Mouse (Mus musculus): ENCODE measurements around the gene Ttc22. TPM values are rescaled to one million over a fixed set of nuclear protein-coding genes. Genes with fewer than 3 reads are reported as not detected.

Gene Ttc22
- total RNA-seq (2015; ENCODE audit: low replicate concordance) (not detected in 2 replicates), total RNA-seq (2017; ENCODE audit: low replicate concordance) (not detected in 2 replicates)

GRCm38 (mm10) chr4:106622030-106622493 lies at the start of gene Ttc22:
Ttc22 (plus strand) TSS chr4:106622432.
- ATAC-seq (replicated peaks; ENCODE audit: low FRiP score, poor library complexity, severe bottlenecking), result no peak

GRCm38 (mm10) chr4:106575022-106575421 lies 47.2 kb upstream of the Ttc22 start:
- no peak for ATAC-seq (replicated peaks; ENCODE audit: low FRiP score, poor library complexity, severe bottlenecking)

GRCm38 (mm10) chr4:106577511-106577910 lies 44.7 kb upstream of the Ttc22 start:
- no peak for ATAC-seq (replicated peaks; ENCODE audit: low FRiP score, poor library complexity, severe bottlenecking)

GRCm38 (mm10) chr4:106581176-106581864 lies 40.9 kb upstream of the Ttc22 start:
- ATAC-seq (replicated peaks; ENCODE audit: low FRiP score, poor library complexity, severe bottlenecking), result no peak

- no peak for ATAC-seq (replicated peaks; ENCODE audit: low FRiP score, poor library complexity, severe bottlenecking)
These were observed 40.4 kb upstream of the Ttc22 start for GRCm38 (mm10) chr4:106581865-106582204.

- ATAC-seq (replicated peaks; ENCODE audit: low FRiP score, poor library complexity, severe bottlenecking), result peak; percentile 86
These were observed 39.6 kb upstream of the Ttc22 start for GRCm38 (mm10) chr4:106582428-106583153.

- no peak for ATAC-seq (replicated peaks; ENCODE audit: low FRiP score, poor library complexity, severe bottlenecking)
These were observed 37.6 kb upstream of the Ttc22 start for GRCm38 (mm10) chr4:106584665-106585064.

GRCm38 (mm10) chr4:106587075-106587474 lies 35.2 kb upstream of the Ttc22 start:
- no peak for ATAC-seq (replicated peaks; ENCODE audit: low FRiP score, poor library complexity, severe bottlenecking)

- no peak for ATAC-seq (replicated peaks; ENCODE audit: low FRiP score, poor library complexity, severe bottlenecking)
These were observed 32.1 kb upstream of the Ttc22 start for GRCm38 (mm10) chr4:106590142-106590541.

GRCm38 (mm10) chr4:106590871-106591270 lies 31.4 kb upstream of the Ttc22 start:
- no peak for ATAC-seq (replicated peaks; ENCODE audit: low FRiP score, poor library complexity, severe bottlenecking)

- no peak for ATAC-seq (replicated peaks; ENCODE audit: low FRiP score, poor library complexity, severe bottlenecking)
These were observed 28.6 kb upstream of the Ttc22 start for GRCm38 (mm10) chr4:106593636-106594035.

GRCm38 (mm10) chr4:106596200-106596599 lies 26.0 kb upstream of the Ttc22 start:
- no peak for ATAC-seq (replicated peaks; ENCODE audit: low FRiP score, poor library complexity, severe bottlenecking)

- no peak for ATAC-seq (replicated peaks; ENCODE audit: low FRiP score, poor library complexity, severe bottlenecking)
These were observed 25.2 kb upstream of the Ttc22 start for GRCm38 (mm10) chr4:106597055-106597454.

- ATAC-seq (replicated peaks; ENCODE audit: low FRiP score, poor library complexity, severe bottlenecking), result no peak
These were observed 24.5 kb upstream of the Ttc22 start for GRCm38 (mm10) chr4:106597741-106598140.

- no peak for ATAC-seq (replicated peaks; ENCODE audit: low FRiP score, poor library complexity, severe bottlenecking)
These were observed 22.8 kb upstream of the Ttc22 start for GRCm38 (mm10) chr4:106599415-106599814.

- no peak for ATAC-seq (replicated peaks; ENCODE audit: low FRiP score, poor library complexity, severe bottlenecking)
These were observed 21.5 kb upstream of the Ttc22 start for GRCm38 (mm10) chr4:106600770-106601169.

GRCm38 (mm10) chr4:106606639-106607554 lies 15.3 kb upstream of the Ttc22 start:
- ATAC-seq (replicated peaks; ENCODE audit: low FRiP score, poor library complexity, severe bottlenecking), result no peak

GRCm38 (mm10) chr4:106607905-106608304 lies 14.3 kb upstream of the Ttc22 start:
- ATAC-seq (replicated peaks; ENCODE audit: low FRiP score, poor library complexity, severe bottlenecking), result no peak

GRCm38 (mm10) chr4:106613105-106613504 lies 9.1 kb upstream of the Ttc22 start:
- no peak for ATAC-seq (replicated peaks; ENCODE audit: low FRiP score, poor library complexity, severe bottlenecking)

- ATAC-seq (replicated peaks; ENCODE audit: low FRiP score, poor library complexity, severe bottlenecking), result peak; percentile 87
These were observed 8.7 kb upstream of the Ttc22 start for GRCm38 (mm10) chr4:106613560-106613959.

Data from erythroid progenitor cell, adult 5-6 weeks (primary cell).